Mouse (Mus musculus) ES-E14 (cell line): ENCODE measurements around the gene Mfsd5.

Experiments
- CHD2 ChIP-seq: IDR thresholded peaks from 2 replicates; pipeline ENCODE4 v1.6.1; 2014; ENCODE audit warnings: mild to moderate bottlenecking, low read depth, low read length, inconsistent platforms
- HCFC1 ChIP-seq: IDR thresholded peaks from 2 replicates; pipeline ENCODE4 v1.6.1; 2012; ENCODE audit warnings: low read length, inconsistent platforms, borderline replicate concordance; ENCODE audit not compliant: insufficient read depth
- MAFK ChIP-seq: IDR thresholded peaks from 2 replicates; pipeline ENCODE4 v1.6.1; 2014; ENCODE audit warnings: mild to moderate bottlenecking, low read depth, low read length, inconsistent platforms; ENCODE audit not compliant: insufficient read depth
- ZC3H11A ChIP-seq: IDR thresholded peaks from 2 replicates; pipeline ENCODE4 v1.6.1; 2012; ENCODE audit warnings: low read depth, mild to moderate bottlenecking, inconsistent platforms, low read length, borderline replicate concordance
- ZNF384 ChIP-seq: IDR thresholded peaks from 2 replicates; pipeline ENCODE4 v1.6.1; 2012; ENCODE audit warnings: low read depth, low read length, inconsistent platforms

DNA sequence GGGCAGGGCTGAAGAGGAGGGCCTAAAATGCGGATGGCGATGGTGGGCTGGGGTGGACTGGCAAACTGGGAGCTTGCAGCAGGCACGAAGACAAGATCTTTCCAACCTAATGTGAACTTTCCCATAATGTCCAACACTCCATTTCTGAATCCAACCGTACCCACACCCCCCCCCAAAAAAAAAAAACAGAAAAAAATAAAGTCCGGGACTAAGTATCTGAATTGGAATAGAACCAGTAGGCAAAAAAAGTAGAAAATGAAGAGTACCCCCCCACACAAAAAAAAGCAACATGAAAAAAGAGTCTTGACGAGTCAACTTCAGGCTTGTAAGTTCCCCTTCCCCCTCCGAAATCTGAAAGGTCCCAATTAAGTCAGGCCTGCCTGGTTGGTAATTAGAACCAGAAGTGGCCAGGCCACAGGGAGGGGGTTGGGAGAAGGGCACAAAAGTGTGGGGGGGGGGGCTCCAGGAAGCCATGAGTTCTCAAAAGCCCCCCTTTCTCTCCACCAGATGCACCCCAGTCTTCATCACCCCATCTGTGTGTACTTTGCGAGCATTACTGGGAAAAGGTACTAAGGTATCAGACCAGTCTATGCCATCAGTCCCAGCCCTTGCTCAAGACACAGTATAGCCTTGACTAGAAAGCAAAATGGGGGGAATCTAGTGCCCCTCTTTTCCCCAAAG lies 31.0 kb upstream of the Mfsd5 start:
- TF ChIP-seq MAFK (no peak), HCFC1 (no peak), CHD2 (no peak), ZC3H11A (no peak), ZNF384 (peak; percentile 54; the same call in 1 of the 2 replicates)
